Mouse (Mus musculus) NIH3T3 (cell line): ENCODE measurements at regions not wholly inside any gene's neighbourhood (a gene's known extent, or its start where the extent isn't known, plus 50 kb on each side); places are given as distances from the start of the nearest gene placed in this dataset.
A peak's percentile ranks its signal among the peaks of the same experiment; 100 is the strongest.

Experiments used
- DNase-seq: peaks from one replicate; pipeline ENCODE4 v3.0.0-alpha.2; 2012; ENCODE audit warnings: low read depth

- no peak for DNase-seq
These were observed 251.5 kb upstream of the Dio3 start for GRCm38 (mm10) chr12:110027345-110027744.

- DNase-seq = no peak
These were observed 250.9 kb upstream of the Dio3 start for GRCm38 (mm10) chr12:110027976-110028375.

GRCm38 (mm10) chr12:110028646-110029045 lies 250.2 kb upstream of the Dio3 start:
- no peak for DNase-seq

- DNase-seq = peak; percentile 45
These were observed 247.5 kb upstream of the Dio3 start for GRCm38 (mm10) chr12:110031326-110031725.

- no peak for DNase-seq
These were observed 243.7 kb upstream of the Dio3 start for GRCm38 (mm10) chr12:110035171-110035570.

- DNase-seq = no peak
These were observed 238.2 kb upstream of the Dio3 start for GRCm38 (mm10) chr12:110040682-110041081.

- peak; percentile 25 for DNase-seq
These were observed 237.1 kb upstream of the Dio3 start for GRCm38 (mm10) chr12:110041782-110042181.

- DNase-seq = no peak
These were observed 234.6 kb upstream of the Dio3 start for GRCm38 (mm10) chr12:110044266-110044665.

- no peak for DNase-seq
These were observed 234.1 kb upstream of the Dio3 start for GRCm38 (mm10) chr12:110044721-110045120.

GRCm38 (mm10) chr12:110045770-110046330 lies 233.0 kb upstream of the Dio3 start:
- DNase-seq = no peak

GRCm38 (mm10) chr12:110046613-110047012 lies 232.3 kb upstream of the Dio3 start:
- DNase-seq = no peak

- peak; percentile 14 for DNase-seq
These were observed 231.2 kb upstream of the Dio3 start for GRCm38 (mm10) chr12:110047466-110048250.

GRCm38 (mm10) chr12:110049154-110049736 lies 229.6 kb upstream of the Dio3 start:
- no peak for DNase-seq

- no peak for DNase-seq
These were observed 219.5 kb upstream of the Dio3 start for GRCm38 (mm10) chr12:110059321-110059720.

- no peak for DNase-seq
These were observed 216.9 kb upstream of the Dio3 start for GRCm38 (mm10) chr12:110061961-110062360.

GRCm38 (mm10) chr12:110063013-110063412 lies 215.9 kb upstream of the Dio3 start:
- peak; percentile 30 for DNase-seq

GRCm38 (mm10) chr12:110066361-110066885 lies 212.4 kb upstream of the Dio3 start:
- peak; percentile 71 for DNase-seq

- DNase-seq = peak; percentile 57
These were observed 208.4 kb upstream of the Dio3 start for GRCm38 (mm10) chr12:110070506-110070905.

GRCm38 (mm10) chr12:110071823-110072222 lies 207.0 kb upstream of the Dio3 start:
- no peak for DNase-seq

- DNase-seq = no peak
These were observed 203.9 kb upstream of the Dio3 start for GRCm38 (mm10) chr12:110074921-110075320.

- DNase-seq = peak; percentile 44
These were observed 201.5 kb upstream of the Dio3 start for GRCm38 (mm10) chr12:110077211-110077884.

GRCm38 (mm10) chr12:110078081-110078505 lies 200.8 kb upstream of the Dio3 start:
- DNase-seq = peak; percentile 23
